Mouse (Mus musculus): ENCODE data around the gene Ttf2.

DNA sequence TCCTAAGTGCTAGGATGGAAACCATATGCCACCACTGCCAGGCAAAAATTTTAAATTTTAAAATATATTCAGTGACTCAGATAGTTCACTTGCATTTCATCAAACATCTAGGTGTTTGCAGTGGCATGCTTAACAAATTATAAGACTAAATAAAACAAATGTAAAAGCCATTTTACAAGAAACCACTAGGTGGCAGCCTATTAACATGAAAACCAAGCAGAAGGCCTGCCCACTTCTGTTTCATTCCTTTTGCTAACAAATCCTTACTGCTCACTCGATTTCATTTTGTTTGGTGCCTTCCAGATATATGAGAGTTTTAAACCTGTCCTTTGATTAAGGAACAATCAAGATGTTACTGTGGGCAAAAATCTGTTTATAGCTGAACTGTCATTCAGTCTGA lies 4.4 kb upstream of the Ttf2 start:
- TF ChIP-seq CTCF (IDR thresholded peaks at IDR 0.05) (peak; percentile 88), POLR2A (IDR thresholded peaks at IDR 0.05; ENCODE audit: insufficient read depth, low read depth, low read length) (no peak)

All from heart, adult 2 months (tissue).